Mouse (Mus musculus): Measurements from ENCODE around the gene Tbc1d21. TPM values are rescaled to one million over a fixed set of nuclear protein-coding genes. Genes with fewer than 3 reads are reported as not detected.

Gene Tbc1d21
- total RNA-seq (2021): not detected
- long read RNA-seq: 0 reads

DNA sequence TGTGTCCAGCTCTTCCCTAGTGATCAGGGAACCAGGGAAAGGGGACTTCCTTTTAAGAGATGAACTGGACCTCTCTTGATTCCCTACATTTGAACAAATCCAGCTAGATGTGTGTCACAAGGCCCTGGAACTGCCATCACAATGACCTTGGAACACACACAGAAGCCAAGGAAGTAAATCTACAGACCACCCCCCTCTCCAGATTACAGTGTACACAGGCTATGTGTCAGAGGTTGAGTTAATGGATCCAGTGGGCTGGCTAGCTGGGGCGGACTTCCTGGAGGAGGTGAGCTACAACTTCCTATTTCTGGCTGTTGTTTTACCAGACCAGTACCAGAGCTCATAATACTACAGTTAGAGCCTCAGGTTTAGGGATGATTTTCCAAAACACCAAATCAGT is at the start of gene Tbc1d21:
Gene Tbc1d21 (minus strand): TSS at position 101 of the 400 bp plus-strand sequence.
- DNase-seq (ENCODE audit: low spot score in 2 of 2): no peak

DNA sequence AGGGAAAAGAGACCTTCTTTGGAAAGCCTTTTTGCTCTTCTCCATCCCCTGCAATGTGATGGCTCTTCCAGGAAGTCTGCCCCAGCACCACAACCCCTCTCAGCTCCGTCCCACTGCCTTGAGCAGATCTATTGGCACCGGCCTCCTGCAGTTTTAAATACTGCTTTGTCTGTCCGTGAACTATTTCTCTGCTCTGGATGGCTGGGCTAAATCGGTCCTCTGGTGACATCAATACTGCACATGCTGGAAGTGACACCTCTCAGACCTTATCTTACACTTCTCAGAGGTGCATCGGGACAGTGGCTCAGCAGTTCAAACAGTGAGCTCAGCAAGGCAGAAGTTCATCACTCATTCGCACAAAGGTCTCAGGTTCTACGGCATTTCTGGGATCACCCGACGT is 41.3 kb upstream of the Tbc1d21 start:
- no peak for DNase-seq (ENCODE audit: low spot score in 2 of 2)

DNA sequence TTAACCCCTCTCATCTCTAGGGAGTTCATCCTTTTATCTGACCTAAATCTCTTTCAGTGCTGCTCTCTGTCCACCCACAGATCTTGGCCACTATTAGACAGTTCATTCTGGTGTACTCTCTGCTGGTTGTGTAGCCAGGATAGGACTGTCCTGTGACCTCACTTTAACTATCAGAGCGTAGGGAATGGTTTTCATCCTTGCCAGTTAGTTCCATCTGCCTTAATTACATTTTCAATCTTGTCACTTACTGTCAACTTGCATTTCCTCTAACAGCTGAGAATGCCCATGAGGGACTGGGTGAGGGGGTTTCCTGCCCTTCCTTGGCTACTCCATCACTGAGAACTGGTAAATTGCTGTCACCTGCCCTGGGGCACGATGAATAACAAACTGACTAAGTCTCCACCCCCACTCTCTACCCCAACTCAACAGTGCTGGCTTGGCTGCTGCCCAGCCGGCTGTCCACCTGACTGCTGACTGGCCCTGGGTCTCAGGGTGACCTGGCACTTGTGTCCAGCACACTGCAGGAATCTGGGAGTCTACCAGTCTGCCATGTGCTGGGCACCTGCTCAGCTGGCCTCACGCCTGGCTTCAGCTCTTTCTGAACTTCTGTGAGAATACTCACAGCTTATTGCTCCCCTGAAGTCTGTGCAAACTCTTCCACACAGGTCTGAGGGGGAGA is 39.9 kb upstream of the Tbc1d21 start:
- DNase-seq (ENCODE audit: low spot score in 2 of 2): no peak

GRCm38 (mm10) chr9:58409247-58409646 is 39.0 kb upstream of the Tbc1d21 start:
- peak in 1 of 2 experiments; percentile 50 for DNase-seq (ENCODE audit: low spot score in 2 of 2)

- no peak for DNase-seq (ENCODE audit: low spot score in 2 of 2)
These were observed 34.2 kb upstream of the Tbc1d21 start for GRCm38 (mm10) chr9:58404412-58404811.

GRCm38 (mm10) chr9:58401371-58402082 is 31.3 kb upstream of the Tbc1d21 start:
- no peak for DNase-seq (ENCODE audit: low spot score in 2 of 2)

- DNase-seq (ENCODE audit: low spot score in 2 of 2): no peak
These were observed 29.4 kb upstream of the Tbc1d21 start for GRCm38 (mm10) chr9:58399609-58400008.

GRCm38 (mm10) chr9:58394605-58395004 is 24.4 kb upstream of the Tbc1d21 start:
- DNase-seq (ENCODE audit: low spot score in 2 of 2): no peak

- no peak for DNase-seq (ENCODE audit: low spot score in 2 of 2)
These were observed 23.6 kb upstream of the Tbc1d21 start for GRCm38 (mm10) chr9:58393875-58394274.

DNA sequence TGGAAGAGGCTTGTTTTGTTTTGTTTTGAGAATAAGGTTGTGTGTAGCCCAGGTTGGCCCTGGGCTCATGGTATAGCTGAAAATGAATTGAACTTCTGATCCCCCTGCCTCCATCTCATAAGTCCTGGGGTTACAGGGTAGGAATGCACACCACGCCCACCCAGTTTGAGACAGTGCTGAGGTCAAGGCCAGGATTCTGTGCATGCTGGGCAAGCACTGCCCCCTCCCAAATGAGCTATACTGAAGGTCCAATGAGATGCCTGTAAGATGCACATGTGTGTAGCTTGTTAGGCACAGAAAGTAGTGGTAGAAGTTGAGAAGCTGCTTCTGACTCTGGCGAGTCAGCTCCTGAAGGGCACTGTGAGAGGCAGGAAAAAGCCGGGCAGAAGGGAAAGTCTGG is 18.1 kb upstream of the Tbc1d21 start:
- DNase-seq (ENCODE audit: low spot score in 2 of 2): no peak

- DNase-seq (ENCODE audit: low spot score in 2 of 2): no peak
These were observed 8.6 kb upstream of the Tbc1d21 start for GRCm38 (mm10) chr9:58378878-58379277.

DNA sequence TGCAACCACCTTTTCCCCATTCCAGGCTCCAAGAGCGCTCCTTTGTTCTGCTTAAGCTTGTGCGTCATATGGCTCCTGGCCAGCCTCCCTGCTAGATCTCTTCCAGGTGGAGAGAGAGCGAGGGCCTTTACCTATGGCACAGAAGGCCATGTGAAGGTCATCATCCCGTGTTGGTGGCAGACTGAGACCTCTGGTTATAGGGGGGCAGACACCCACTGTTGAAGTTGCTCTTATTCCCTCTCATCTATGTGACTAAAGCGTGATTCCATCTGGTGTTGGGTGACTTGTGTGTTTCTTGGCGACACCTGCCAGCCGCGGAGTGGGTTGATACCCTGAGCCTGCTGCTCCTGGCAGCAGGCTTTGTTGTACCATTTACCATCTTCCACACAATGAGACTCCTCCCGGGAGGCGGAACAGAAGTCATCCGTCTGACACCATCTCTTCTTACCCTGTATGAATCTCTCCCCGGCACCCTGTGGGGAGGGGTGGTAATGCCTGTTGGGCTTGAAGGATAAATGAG is 3.7 kb upstream of the Tbc1d21 start:
- peak; percentile 40 to 57 for DNase-seq (ENCODE audit: low spot score in 2 of 2)

DNA sequence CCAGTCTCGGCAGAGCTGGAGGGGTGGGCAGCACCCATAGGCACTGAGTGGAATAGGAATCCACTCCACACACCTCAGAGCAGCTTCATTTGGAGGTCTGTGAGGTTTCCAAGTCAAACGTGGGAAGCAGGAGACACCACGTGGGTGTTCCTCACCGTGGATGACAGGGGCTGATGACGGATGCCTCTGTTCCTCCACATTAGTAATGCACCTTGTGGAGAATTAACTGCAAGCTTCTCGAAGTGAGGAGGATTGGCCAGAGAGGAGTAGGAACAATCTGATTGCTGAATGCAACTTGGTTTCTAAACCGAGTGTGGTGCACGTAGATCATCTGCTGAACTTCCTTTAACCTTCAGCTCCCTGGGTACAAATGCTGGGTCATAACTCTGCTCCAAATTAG is 1.7 kb upstream of the Tbc1d21 start:
- no peak for DNase-seq (ENCODE audit: low spot score in 2 of 2)

- peak in 1 of 2 experiments; percentile 68 for DNase-seq (ENCODE audit: low spot score in 2 of 2)
These were observed 611 bp downstream of the Tbc1d21 start for GRCm38 (mm10) chr9:58369644-58370043.

DNA sequence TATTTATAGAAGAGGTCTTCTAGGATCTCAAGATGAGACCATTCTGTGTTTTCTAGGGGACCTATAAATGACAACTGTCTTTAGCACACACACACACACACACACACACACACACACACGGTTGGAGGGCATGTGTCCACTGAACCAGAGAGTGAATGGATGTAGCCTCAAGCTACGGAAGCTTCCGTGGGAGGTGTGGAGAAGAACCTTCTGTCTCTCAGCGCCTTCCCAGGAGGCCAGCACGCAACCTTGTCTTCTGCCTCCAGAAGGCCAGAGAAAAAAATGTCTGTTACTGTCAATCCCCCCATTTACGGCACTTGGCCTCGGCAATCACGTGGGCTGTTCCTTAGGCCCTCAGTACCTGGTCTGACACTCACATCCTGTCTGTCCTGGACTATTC is 5.9 kb downstream of the Tbc1d21 start:
- DNase-seq (ENCODE audit: low spot score in 2 of 2): no peak

DNA sequence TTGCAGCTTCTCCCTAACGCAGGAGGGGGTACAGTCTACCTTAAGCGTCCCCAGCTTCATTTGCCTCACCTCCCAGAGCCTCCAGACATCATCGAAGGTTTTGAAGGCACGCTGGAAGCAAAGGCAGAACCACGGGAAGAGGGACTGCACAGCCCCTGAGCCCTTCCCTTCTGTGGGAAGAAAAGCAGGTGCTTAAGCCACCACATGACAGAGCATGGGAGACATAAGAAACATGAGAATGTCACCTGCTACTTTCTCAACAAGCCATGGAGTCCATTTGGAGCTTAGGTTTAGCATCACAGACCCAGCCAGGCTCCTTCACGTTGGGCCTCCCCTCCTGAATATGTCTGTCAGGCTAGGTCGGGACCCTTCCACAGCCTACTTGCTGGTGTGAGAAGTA is 8.3 kb downstream of the Tbc1d21 start:
- no peak for DNase-seq (ENCODE audit: low spot score in 2 of 2)

DNA sequence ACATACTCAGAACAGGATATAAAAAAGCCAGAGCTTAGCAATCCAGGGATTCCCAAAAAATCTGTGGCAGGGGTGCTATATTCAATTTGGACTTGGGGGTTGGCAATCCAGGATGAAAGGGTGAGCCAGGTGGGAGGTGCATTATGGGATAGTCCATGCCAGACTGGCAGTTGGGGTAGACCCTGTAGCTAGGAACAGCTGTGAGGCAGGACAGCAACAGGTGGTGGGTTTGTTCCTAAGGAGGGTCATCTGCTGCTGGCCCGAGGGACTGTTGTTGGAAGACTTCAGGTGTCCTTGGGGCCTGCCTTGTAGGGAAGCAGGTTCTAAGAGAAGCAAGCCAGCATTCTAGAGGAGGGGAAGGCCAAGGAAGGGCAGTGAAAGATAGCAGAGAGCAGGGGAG is 8.9 kb downstream of the Tbc1d21 start:
- no peak for DNase-seq (ENCODE audit: low spot score in 2 of 2)

- DNase-seq (ENCODE audit: low spot score in 2 of 2): no peak
These were observed 14.8 kb downstream of the Tbc1d21 start for GRCm38 (mm10) chr9:58355262-58356050.

DNA sequence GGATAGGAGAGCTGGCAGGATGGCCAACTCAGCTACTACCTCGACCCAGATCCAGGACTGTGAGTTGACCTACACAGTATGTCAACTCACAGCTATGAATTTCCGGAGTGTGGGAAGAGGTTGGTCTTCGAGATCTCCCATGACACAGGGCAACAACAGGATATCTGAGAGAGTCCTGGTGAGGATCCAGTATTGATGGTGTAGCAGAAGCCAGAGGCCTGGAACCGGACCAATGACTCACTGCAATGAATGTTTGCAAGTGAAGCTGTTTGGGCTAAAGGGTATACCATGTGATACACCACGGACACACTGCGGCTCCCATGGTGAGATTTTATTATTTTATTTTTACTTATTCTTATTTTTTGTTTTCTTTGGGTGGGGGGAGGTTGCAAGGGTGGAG is 15.6 kb downstream of the Tbc1d21 start:
- DNase-seq (ENCODE audit: low spot score in 2 of 2): no peak

DNA sequence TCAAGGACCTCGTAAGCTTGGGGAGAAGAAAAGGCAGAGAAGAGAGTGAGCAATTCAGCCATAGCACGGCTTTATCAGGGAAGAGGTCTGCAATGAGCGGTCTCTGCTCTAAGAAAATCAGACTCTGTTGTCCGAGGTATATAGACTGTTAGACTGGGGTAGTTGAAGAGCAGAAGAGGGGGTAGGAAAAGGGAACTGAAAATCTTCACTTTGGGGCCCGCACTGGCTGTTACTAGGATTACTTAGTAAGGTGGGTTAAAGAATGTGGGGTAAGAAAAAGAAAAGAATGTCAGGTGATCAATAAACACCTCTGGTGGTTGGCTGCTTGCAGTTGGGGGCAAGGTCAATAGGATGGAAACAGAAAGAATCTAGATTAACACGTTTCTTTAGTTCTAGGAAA is 17.0 kb downstream of the Tbc1d21 start:
- no peak for DNase-seq (ENCODE audit: low spot score in 2 of 2)

GRCm38 (mm10) chr9:58347795-58348194 is 22.5 kb downstream of the Tbc1d21 start:
- DNase-seq (ENCODE audit: low spot score in 2 of 2): no peak

DNA sequence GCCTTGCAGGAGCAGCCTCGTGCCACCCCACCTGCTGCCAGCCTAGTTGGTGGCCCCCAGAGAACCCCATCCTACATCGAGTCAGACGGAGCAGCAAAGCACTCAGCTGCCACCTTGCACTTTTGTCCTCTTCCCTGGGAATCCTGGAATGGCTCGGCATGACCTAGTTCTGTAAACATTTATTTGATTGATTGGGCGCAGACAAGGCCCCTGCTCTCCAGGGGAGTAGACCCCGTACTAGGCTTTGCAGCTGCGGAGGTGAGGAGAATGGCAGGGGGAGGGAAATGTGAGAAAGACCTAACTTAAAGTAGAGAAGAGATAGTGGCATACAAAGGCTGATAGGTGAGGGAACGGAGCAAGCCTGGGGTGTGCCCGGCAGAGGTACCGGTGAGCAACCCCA is 23.8 kb downstream of the Tbc1d21 start:
- DNase-seq (ENCODE audit: low spot score in 2 of 2): no peak

Measured in layer of hippocampus, adult 18-20 months (tissue).